Mouse (Mus musculus) heart, postnatal 0 days (tissue): ENCODE measurements around the gene Cdcp1. TPM values are rescaled to one million over a fixed set of nuclear protein-coding genes. Genes with fewer than 3 reads are reported as not detected.

Experiments used
- ATAC-seq: fragments of 200-750 bp; cut with Nextera tagmentation; 2 replicates; pipeline ENCODE4 v1.8.0; 2017; ENCODE audit warnings: low read depth, moderate number of reproducible peaks, moderate library complexity; ENCODE audit not compliant: insufficient read depth
- DNase-seq: peaks from one replicate; pipeline ENCODE4 v3.0.0-alpha.2; 2016; ENCODE audit warnings: low spot score
- H3K27ac ChIP-seq: fragments of 300-500 bp; sonication (generic); 2 replicates; pipeline ENCODE4 v1.5.1; 2014; ENCODE audit warnings: low read depth, mild to moderate bottlenecking
- H3K27me3 ChIP-seq: fragments of 300-500 bp; sonication (generic); 2 replicates; pipeline ENCODE4 v1.6.1; 2014; ENCODE audit warnings: low read length, mixed read lengths; ENCODE audit not compliant: control insufficient read depth, insufficient read depth
- H3K36me3 ChIP-seq: fragments of 300-500 bp; sonication (generic); replicated peaks from 2 replicates; pipeline ENCODE4 v1.6.1; 2014; ENCODE audit warnings: low read length, mixed read lengths; ENCODE audit not compliant: control insufficient read depth, insufficient read depth
- H3K4me1 ChIP-seq: fragments of 300-500 bp; sonication (generic); 2 replicates; pipeline ENCODE4 v1.6.1; 2014; ENCODE audit warnings: antibody characterized with exemption; ENCODE audit not compliant: control insufficient read depth, insufficient read depth
- H3K4me2 ChIP-seq: fragments of 300-500 bp; sonication (generic); 2 replicates; pipeline ENCODE4 v1.6.1; 2014; ENCODE audit warnings: low read depth, mild to moderate bottlenecking, low read length, moderate library complexity
- H3K4me3 ChIP-seq: fragments of 300-500 bp; sonication (generic); 2 replicates; pipeline ENCODE4 v1.5.1; 2014; ENCODE audit warnings: low read depth, low read length
- H3K9ac ChIP-seq: fragments of 300-500 bp; sonication (generic); replicated peaks from 2 replicates; pipeline ENCODE4 v1.6.1; 2014; ENCODE audit warnings: low read depth, low read length, mixed read lengths
- H3K9me3 ChIP-seq: fragments of 300-500 bp; sonication (generic); replicated peaks from 2 replicates; pipeline ENCODE4 v1.6.1; 2016; ENCODE audit warnings: low read length; ENCODE audit not compliant: control insufficient read depth
- CTCF ChIP-seq: IDR thresholded peaks from 2 replicates; pipeline ENCODE4 v1.5.1; 2016; ENCODE audit warnings: antibody characterized with exemption, control low read depth, low read depth
- EP300 ChIP-seq: IDR thresholded peaks from 2 replicates; pipeline ENCODE4 v1.6.1; 2016; ENCODE audit warnings: antibody characterized with exemption, low read depth
- WGBS: fragments of 180-500 bp; shearing (Covaris S2); extraction: QIAGEN DNeasy Blood & Tissue Kit; methylation state at CpG from one replicate; pipeline ENCODE4 v1.1.7; 2014; 5-methylcytosine and 5-hydroxymethylcytosine counted together
- polyA plus RNA-seq: library from polyadenylated mRNA; unstranded; fragments of >200 nt; fragmentation: Nextera tagmentation; extraction: Ambion mirVana; gene quantifications from 2 replicates; pipeline ENCODE4 v1.2.1, GENCODE M21; 2015
- total RNA-seq: library from RNA; depleted of rRNA; stranded (reverse); fragments of >200 nt; gene quantifications from 2 replicates; pipeline ENCODE4 v1.2.3, GENCODE M21; 2014; ENCODE audit warnings: low replicate concordance

Cdcp1 gene
- total and polyA plus RNA-seq, 2 experiments from 2014 or later: 0.04 to 2.7 TPM

DNA sequence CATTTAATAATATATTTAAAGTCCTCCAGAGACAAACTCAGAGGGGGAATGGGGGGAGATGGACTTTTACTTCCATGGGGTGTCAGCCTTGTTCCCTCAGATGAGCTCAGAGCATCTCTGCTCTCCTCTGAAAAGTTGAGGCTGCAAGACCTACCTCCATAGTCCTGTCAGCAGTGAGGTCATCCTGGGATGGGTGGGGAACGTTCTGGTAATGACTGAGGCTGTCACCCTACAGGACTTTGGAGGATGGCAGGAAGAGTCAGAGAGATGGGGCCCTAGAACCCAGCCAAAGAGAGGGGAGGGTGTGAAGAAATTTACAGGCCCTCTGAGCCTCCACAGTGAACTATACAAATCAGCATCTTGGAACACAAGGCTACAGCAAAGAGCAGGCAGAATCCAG, 64.3 kb downstream of the Cdcp1 start:
- no peak for DNase-seq

DNA sequence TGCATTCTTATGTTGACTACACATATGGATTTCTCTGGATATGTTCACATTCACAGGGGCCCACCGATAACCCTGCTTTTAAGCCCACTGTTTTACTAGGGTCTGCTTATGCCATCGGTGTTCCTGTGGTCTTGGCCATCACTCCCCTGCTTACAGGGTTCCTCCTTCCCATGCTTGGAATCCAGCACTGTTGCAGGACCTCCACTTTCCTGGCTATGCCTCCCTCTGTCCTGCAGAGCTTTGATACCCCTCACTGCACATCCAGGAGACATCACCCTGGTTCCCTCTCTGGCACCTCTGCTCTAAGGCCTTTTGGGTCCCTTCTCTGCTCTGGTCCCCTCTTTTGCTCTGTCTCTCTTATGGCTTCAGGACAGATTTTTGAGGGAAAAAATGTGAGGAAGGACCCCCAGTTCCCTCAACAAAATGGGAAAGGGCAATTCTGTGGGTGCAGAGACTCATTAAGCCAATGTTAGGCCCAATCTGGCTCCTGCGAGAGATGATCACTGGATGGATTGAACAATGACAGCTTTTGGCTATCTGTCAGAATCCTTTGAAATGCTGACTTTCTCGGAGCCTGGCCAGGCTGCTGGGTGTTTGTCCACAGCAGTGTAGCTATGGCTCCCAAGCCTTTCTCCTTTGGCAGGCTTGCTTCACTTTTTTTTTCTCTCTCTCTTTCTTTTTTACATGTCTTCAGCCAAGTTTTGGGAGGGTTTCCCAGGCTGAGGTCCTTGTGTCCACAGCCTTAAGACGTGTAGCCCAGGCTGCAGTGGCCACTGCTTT, 65.4 kb downstream of the Cdcp1 start, which contains the start of gene Clec3b:
TSS of gene Clec3b (plus strand) at position 706 of the 780 bp plus-strand sequence.
- Histone ChIP-seq H3K9ac (no peak within 1 kb of the TSS), H3K4me1 (no peaks in the 10 kb centered on the region; the same call in 1 of the 2 replicates), H3K4me3 (no peak within 1 kb of the TSS), H3K27me3 (no peaks in the 10 kb centered on the region), H3K9me3 (0 out of 2 replicates have a peak, but pooled peaks cover 4% of the 10 kb centered on the region), H3K27ac (peak within 1 kb of the TSS; percentile 38; the same call in 1 of the 2 replicates), H3K36me3 (no peaks in the 10 kb centered on the region), H3K4me2 (no peak within 1 kb of the TSS)
- ATAC-seq (no peak), DNase-seq (no peak)
- TF ChIP-seq CTCF: no peak
- TF ChIP-seq EP300: no peak
- WGBS: 73% methylated on average over 5 of the region's 5 CpGs

More for the DNA sequence above, 64.3 kb downstream of the Cdcp1 start:
- H3K9ac ChIP-seq: no peak overlapping the region
- TF ChIP-seq EP300 (no peak), CTCF (no peak)
- no peaks in the 10 kb centered on the region for H3K36me3 ChIP-seq
- no peak overlapping the region for H3K4me2 ChIP-seq
- H3K27ac ChIP-seq: peak overlapping the region; percentile 38; the same call in 1 of the 2 replicates
- H3K27me3 ChIP-seq: no peaks in the 10 kb centered on the region
- ATAC-seq: no peak
- no peaks in the 10 kb centered on the region; the same call in 1 of the 2 replicates for H3K4me1 ChIP-seq
- H3K4me3 ChIP-seq: no peak overlapping the region
- WGBS: 26% methylated on average over 1 of the region's 1 CpGs
- no peaks in the 10 kb centered on the region for H3K9me3 ChIP-seq

DNA sequence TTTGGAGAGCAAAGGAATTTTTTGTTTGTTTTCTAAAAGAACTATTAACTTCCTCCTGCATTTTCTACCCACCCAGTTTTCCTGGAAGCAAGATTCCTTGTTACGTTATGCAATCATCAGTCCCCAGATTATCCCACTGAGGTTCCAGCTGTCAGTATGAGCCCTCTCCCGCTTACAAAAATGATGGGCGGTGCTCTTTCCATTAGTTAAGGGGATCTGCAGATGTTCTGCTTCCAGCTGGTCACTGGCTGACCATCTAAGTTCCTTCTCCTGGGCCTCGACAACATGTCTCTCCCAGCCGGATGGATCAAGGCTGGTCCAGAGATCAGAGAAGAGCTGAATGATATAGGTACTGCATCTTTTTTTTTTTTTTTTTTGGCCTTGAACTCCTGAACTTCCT, 67.4 kb downstream of the Cdcp1 start:
- WGBS: 44% methylated on average over 5 of the region's 5 CpGs
- H3K9me3 ChIP-seq: peaks cover 13% of the 10 kb centered on the region; the same call in 1 of the 2 replicates
- DNase-seq (peak; percentile 34), ATAC-seq (peak; percentile 51)
- H3K4me3 ChIP-seq: no peak overlapping the region
- no peaks in the 10 kb centered on the region; the same call in 1 of the 2 replicates for H3K4me1 ChIP-seq
- no peaks in the 10 kb centered on the region for H3K36me3 ChIP-seq
- H3K4me2 ChIP-seq: no peak overlapping the region
- H3K9ac ChIP-seq: no peak overlapping the region
- H3K27me3 ChIP-seq: no peaks in the 10 kb centered on the region
- 0 out of 2 replicates have a peak overlapping the region, but pooled peaks have one; percentile 50 for H3K27ac ChIP-seq
- TF ChIP-seq EP300 (no peak), CTCF (no peak)

DNA sequence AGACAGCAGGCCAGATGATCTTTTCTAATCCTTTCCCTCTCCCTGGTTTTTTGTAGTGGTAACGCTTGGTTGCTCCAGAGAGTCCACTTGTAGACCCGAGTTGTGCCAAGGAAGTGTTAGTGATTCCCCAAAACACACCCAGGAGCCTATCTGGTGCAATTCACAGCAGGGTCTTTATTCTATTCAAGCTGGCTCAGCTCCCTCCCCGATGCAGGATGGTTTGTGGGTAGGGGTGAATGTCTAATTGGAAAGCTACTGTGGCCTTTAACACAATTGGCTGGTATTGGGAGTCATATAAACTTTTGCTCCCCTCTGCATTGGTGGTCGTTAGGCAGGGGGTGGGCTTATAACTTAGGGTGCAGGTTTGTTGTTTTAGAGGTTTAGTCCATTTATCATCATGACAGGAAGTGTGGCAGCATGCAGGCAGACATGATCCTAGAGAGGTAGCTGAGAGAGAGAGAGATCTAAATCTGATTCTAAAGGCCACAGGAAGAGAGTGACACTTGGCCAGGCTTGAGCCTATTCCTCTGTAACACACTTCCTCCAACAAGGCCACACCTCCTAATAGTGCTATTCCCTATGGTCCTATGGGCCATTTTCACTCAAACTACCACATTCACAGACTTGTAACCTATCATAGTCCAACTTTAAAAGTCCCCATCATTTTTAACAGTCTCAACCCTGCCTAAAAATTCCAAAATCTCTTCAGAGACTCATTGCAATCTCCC, 75.8 kb downstream of the Cdcp1 start:
- TF ChIP-seq EP300 (no peak), CTCF (no peak)
- Histone ChIP-seq H3K27ac (peak overlapping the region; percentile 57), H3K27me3 (no peaks in the 10 kb centered on the region), H3K9me3 (peaks cover 5% of the 10 kb centered on the region; the same call in 1 of the 2 replicates), H3K4me1 (no peaks in the 10 kb centered on the region), H3K4me2 (no peak overlapping the region), H3K4me3 (no peak overlapping the region), H3K9ac (no peak overlapping the region), H3K36me3 (peaks cover 34% of the 10 kb centered on the region)
- ATAC-seq: no peak
- 80% methylated on average over 4 of the region's 4 CpGs for WGBS
- DNase-seq: no peak

DNA sequence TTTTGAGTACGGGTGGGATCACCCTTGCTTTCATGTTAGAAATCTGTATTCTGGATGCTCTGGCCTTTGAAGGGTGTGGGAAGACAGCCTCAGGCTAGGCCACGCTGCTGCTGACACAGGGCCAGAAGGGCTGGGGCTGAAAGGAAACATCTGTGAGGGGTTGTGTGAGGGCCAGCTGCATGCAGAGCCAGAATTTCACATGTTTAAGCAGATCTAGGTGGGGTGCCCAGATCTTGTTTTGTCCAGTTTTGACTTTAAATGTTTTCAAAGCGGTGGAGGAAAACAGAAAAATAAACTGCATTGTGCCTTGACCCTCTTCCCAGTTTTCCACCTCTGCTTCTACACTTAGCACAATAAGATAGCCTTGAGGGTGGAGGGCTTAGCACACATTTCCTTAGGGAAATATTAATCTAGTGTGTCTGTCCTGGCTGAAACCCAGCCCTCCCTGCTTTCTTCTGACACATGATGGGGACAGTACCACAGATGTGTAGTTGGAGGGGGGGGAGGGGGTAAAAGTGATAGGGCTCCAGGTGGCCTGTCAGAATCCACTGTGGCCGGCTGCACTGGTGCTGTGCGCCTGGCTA, 76.9 kb downstream of the Cdcp1 start:
- peaks cover 45% of the 10 kb centered on the region for H3K36me3 ChIP-seq
- no peak overlapping the region for H3K4me3 ChIP-seq
- ATAC-seq: peak; percentile 82
- no peaks in the 10 kb centered on the region for H3K9me3 ChIP-seq
- peak overlapping the region; percentile 57 for H3K27ac ChIP-seq
- TF ChIP-seq CTCF (no peak), EP300 (peak; percentile 65; the same call in 1 of the 2 replicates)
- no peaks in the 10 kb centered on the region for H3K27me3 ChIP-seq
- 51% methylated on average over 5 of the region's 5 CpGs for WGBS
- no peak overlapping the region for H3K9ac ChIP-seq
- no peak overlapping the region for H3K4me2 ChIP-seq
- no peaks in the 10 kb centered on the region for H3K4me1 ChIP-seq
- peak; percentile 61 for DNase-seq
